Mouse (Mus musculus) CH12.LX (cell line): Measurements from ENCODE around the gene Inpp4b.

Experiments used
- CTCF ChIP-seq, 2 experiments: IDR thresholded peaks in 1 of 2; conservative IDR thresholded peaks in 1 of 2; 2 replicates each; pipeline ENCODE4 v1.5.1; 2011 to 2012; ENCODE audit warnings: low read depth in 2 of 2, low read length in 2 of 2, improper control_type of control experiment in 1 of 2, inconsistent platforms in 1 of 2, mild to moderate bottlenecking in 1 of 2, moderate library complexity in 1 of 2
- MAX ChIP-seq: IDR thresholded peaks from 2 replicates; pipeline ENCODE4 v1.6.1; 2011; ENCODE audit warnings: low read length, improper control_type of control experiment
- UBTF ChIP-seq: IDR thresholded peaks from 2 replicates; pipeline ENCODE4 v1.6.1; 2012; ENCODE audit warnings: low read depth, mild to moderate bottlenecking, inconsistent platforms, low read length, improper control_type of control experiment, moderate library complexity
- ZC3H11A ChIP-seq: IDR thresholded peaks from 2 replicates; pipeline ENCODE4 v1.6.1; 2012; ENCODE audit warnings: low read depth, mild to moderate bottlenecking, inconsistent platforms, low read length, improper control_type of control experiment

- no peak for TF ChIP-seq CTCF (conservative IDR thresholded peaks at IDR 0.05 in 1 of 2, IDR thresholded peaks at IDR 0.05 in 1 of 2; ENCODE audit: low read depth in 2 of 2, low read length in 2 of 2)
- no peak for TF ChIP-seq UBTF
- no peak for TF ChIP-seq ZC3H11A
- TF ChIP-seq MAX, result no peak
Measured at GRCm38 (mm10) chr8:82004158-82004557, 661.8 kb downstream of the Inpp4b start.
